Mouse (Mus musculus): Measurements from ENCODE around the gene Ptpn21. TPM values are rescaled to one million over a fixed set of nuclear protein-coding genes. Genes with fewer than 3 reads are reported as not detected.

Gene Ptpn21
- polyA plus RNA-seq, 1 experiment: not detected

- Histone ChIP-seq H3K27me3 (ENCODE audit: control insufficient read depth) (no peaks in the 10 kb centered on the region), H3K36me3 (ENCODE audit: control insufficient read depth) (peaks cover 2% of the 10 kb centered on the region), H3K9me3 (ENCODE audit: control insufficient read depth, low read length) (no peaks in the 10 kb centered on the region), H3K4me3 (replicated peaks) (no peak overlapping the region), H3K4me1 (ENCODE audit: control insufficient read depth) (no peaks in the 10 kb centered on the region)
- no peak for TF ChIP-seq TAL1 (IDR thresholded peaks at IDR 0.05; ENCODE audit: low read length)
- no peak for TF ChIP-seq GATA1 (IDR thresholded peaks at IDR 0.05; ENCODE audit: low read length)
Measured at GRCm38 (mm10) chr12:98656873-98657272, 80.3 kb downstream of the Ptpn21 start.

GRCm38 (mm10) chr12:98644852-98645251 is 92.4 kb downstream of the Ptpn21 start:
- no peaks in the 10 kb centered on the region for H3K36me3 ChIP-seq (ENCODE audit: control insufficient read depth)
- no peaks in the 10 kb centered on the region for H3K27me3 ChIP-seq (ENCODE audit: control insufficient read depth)
- no peaks in the 10 kb centered on the region for H3K9me3 ChIP-seq (ENCODE audit: control insufficient read depth, low read length)
- TF ChIP-seq GATA1 (IDR thresholded peaks at IDR 0.05; ENCODE audit: low read length): no peak
- no peak for TF ChIP-seq TAL1 (IDR thresholded peaks at IDR 0.05; ENCODE audit: low read length)
- no peaks in the 10 kb centered on the region for H3K4me1 ChIP-seq (ENCODE audit: control insufficient read depth)
- no peak overlapping the region for H3K4me3 ChIP-seq (replicated peaks)

GRCm38 (mm10) chr12:98628260-98628970 is 108.8 kb downstream of the Ptpn21 start:
- no peak for TF ChIP-seq GATA1 (IDR thresholded peaks at IDR 0.05; ENCODE audit: low read length)
- no peak for TF ChIP-seq TAL1 (IDR thresholded peaks at IDR 0.05; ENCODE audit: low read length)
- Histone ChIP-seq H3K36me3 (ENCODE audit: control insufficient read depth) (no peaks in the 10 kb centered on the region; the same call in 1 of the 2 replicates), H3K4me3 (replicated peaks) (peak overlapping the region; percentile 89), H3K9me3 (ENCODE audit: control insufficient read depth, low read length) (peaks cover 4% of the 10 kb centered on the region; the same call in 1 of the 2 replicates), H3K27me3 (ENCODE audit: control insufficient read depth) (no peaks in the 10 kb centered on the region), H3K4me1 (ENCODE audit: control insufficient read depth) (peaks cover 17% of the 10 kb centered on the region)

- Histone ChIP-seq H3K27me3 (ENCODE audit: control insufficient read depth) (no peaks in the 10 kb centered on the region), H3K36me3 (ENCODE audit: control insufficient read depth) (no peaks in the 10 kb centered on the region), H3K4me1 (ENCODE audit: control insufficient read depth) (peaks cover 17% of the 10 kb centered on the region), H3K9me3 (ENCODE audit: control insufficient read depth, low read length) (peaks cover 4% of the 10 kb centered on the region; the same call in 1 of the 2 replicates), H3K4me3 (replicated peaks) (peak within 1 kb of the TSS; percentile 89)
- TF ChIP-seq GATA1 (IDR thresholded peaks at IDR 0.05; ENCODE audit: low read length) (no peak), TAL1 (IDR thresholded peaks at IDR 0.05; ENCODE audit: low read length) (no peak)
Measured at GRCm38 (mm10) chr12:98627392-98628259, 109.6 kb downstream of the Ptpn21 start, which contains the start of gene Spata7. TSS of gene Spata7 (plus strand) at chr12:98628157.

Other genes starting within 250 kb of the Ptpn21 start
- not detected in 2 replicates for gene Kcnk10, start 159.1 kb downstream of the Ptpn21 start, polyA plus RNA-seq (2012)
- gene Spata7, start 109.2 kb downstream of the Ptpn21 start, polyA plus RNA-seq (2012): 0.03 and 0.08 TPM in 2 replicates
- gene Zc3h14, start 9.6 kb upstream of the Ptpn21 start, polyA plus RNA-seq (2012): 0.36 and 0.65 TPM in 2 replicates
- gene Eml5, start 164.1 kb upstream of the Ptpn21 start, polyA plus RNA-seq (2012): 0.03 TPM in 1 of 2 replicates, not detected in the other
- gene Ttc8, start 183.2 kb upstream of the Ptpn21 start, polyA plus RNA-seq (2012): not detected in 2 replicates

Data from erythroblast, embryonic 14.5 days (primary cell).